Mouse (Mus musculus) bone marrow, adult 2 months (tissue): ENCODE results near the gene Lmntd1. TPM values are rescaled to one million over a fixed set of nuclear protein-coding genes. Genes with fewer than 3 reads are reported as not detected.

Experiments used
- H3K27ac ChIP-seq: fragments of 200-500 bp; 2 replicates; pipeline ENCODE4 v1.5.1; 2012; ENCODE audit warnings: low read depth, mild to moderate bottlenecking, control low read depth, inconsistent platforms, low read length; ENCODE audit not compliant: control insufficient read depth, poor library complexity, insufficient read depth
- H3K4me1 ChIP-seq: fragments of 200-500 bp; 2 replicates; pipeline ENCODE4 v1.6.1; 2011; ENCODE audit warnings: low read length; ENCODE audit not compliant: control insufficient read depth, insufficient read depth
- H3K4me3 ChIP-seq: fragments of 200-500 bp; replicated peaks from 2 replicates; pipeline ENCODE3; 2011; ENCODE audit warnings: mild to moderate bottlenecking, low read depth, low read length, control low read depth; ENCODE audit not compliant: control insufficient read depth
- CTCF ChIP-seq: fragments of 200-500 bp; IDR thresholded peaks from 2 replicates; pipeline ENCODE4 v1.5.1; 2011; ENCODE audit warnings: low read length, control low read depth; ENCODE audit not compliant: control insufficient read depth, insufficient read depth
- POLR2A ChIP-seq: fragments of 200-500 bp; IDR thresholded peaks from 2 replicates; pipeline ENCODE4 v1.6.1; 2011; ENCODE audit warnings: low read depth, mild to moderate bottlenecking, control low read depth, low read length, borderline replicate concordance; ENCODE audit not compliant: control insufficient read depth
- WGBS: fragments of 180-500 bp; shearing (Covaris S2); methylation state at CpG from one replicate; pipeline ENCODE4 v1.1.7; 2018; 5-methylcytosine and 5-hydroxymethylcytosine counted together
- polyA plus RNA-seq: library from polyadenylated mRNA; stranded (reverse); fragments of >200 nt; gene quantifications from 2 replicates; pipeline ENCODE4 v1.2.4, GENCODE M21; 2011; ENCODE audit warnings: low replicate concordance; ENCODE audit not compliant: missing spikeins, insufficient read depth, insufficient read length

The Lmntd1 gene
- polyA plus RNA-seq, 1 experiment = not detected

DNA sequence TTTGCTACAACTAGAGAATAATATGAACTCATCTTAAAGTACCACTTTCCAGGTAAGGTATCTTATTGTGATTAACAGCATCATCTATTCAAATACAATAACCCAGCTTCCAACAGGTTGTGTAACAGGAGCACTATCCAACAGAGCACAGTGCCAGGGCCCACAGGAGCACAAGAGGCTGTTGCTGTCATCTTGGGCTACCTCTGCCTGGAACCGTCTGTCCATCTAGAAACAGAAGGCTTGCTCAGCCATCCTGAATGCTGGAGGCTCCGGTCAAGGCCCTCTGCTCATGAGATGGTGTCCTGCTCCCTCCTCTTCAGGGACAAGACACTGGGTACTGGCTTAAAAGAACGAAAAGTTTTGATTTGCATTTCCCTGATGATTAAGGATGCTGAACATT is 46.3 kb downstream of the Lmntd1 start:
- Histone ChIP-seq H3K4me1 (peaks cover 1% of the 10 kb centered on the region; the same call in 1 of the 2 replicates), H3K27ac (no peak overlapping the region), H3K4me3 (no peak overlapping the region)
- TF ChIP-seq POLR2A (no peak), CTCF (no peak)
- WGBS = 78% methylated on average over 3 of the region's 3 CpGs

DNA sequence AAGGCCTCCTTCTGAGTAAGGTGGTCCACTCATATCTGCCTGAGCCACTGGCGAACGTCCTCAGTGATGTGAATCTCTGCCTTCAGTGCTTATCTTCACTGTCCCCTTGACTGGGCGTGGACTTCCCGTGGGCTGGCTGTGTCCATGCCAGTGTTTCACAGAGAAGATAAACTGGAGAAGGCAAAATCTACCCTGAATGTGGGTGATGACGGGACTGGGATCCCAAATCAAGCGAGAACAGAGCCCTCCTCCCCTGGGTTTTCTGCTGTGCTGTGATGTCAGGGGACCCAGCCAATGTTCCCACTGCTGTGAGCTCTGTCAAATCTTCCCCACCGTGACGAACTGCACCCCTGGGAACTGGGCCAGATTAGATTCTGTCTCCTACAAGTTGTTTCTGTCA is 46.8 kb downstream of the Lmntd1 start:
- Histone ChIP-seq H3K4me1 (peaks cover 1% of the 10 kb centered on the region; the same call in 1 of the 2 replicates), H3K4me3 (no peak overlapping the region), H3K27ac (no peak overlapping the region)
- TF ChIP-seq CTCF (no peak), POLR2A (no peak)
- WGBS = 44% methylated on average over 8 of the region's 8 CpGs

DNA sequence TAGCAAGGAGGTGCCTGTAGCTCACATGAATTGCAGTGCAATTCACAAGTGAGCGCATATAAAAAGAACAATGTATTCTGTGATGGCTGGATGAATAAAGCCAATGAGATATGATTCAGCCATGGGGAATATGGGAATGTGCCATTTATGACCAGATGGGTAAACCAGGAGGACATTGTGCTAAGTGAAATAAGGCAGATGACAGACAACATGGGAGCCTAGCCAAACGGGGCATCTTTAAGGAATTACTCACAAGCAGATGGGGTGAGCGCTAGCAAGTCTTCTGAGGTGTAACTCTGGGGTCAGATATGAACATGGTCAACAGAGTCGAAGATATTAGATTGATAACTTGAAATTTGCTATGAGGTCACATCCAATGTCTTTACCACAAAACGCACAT is 48.5 kb downstream of the Lmntd1 start:
- Histone ChIP-seq H3K27ac (no peak overlapping the region), H3K4me3 (no peak overlapping the region), H3K4me1 (no peaks in the 10 kb centered on the region)
- TF ChIP-seq CTCF = no peak
- no peak for TF ChIP-seq POLR2A
- 83% methylated on average over 5 of the region's 5 CpGs for WGBS

DNA sequence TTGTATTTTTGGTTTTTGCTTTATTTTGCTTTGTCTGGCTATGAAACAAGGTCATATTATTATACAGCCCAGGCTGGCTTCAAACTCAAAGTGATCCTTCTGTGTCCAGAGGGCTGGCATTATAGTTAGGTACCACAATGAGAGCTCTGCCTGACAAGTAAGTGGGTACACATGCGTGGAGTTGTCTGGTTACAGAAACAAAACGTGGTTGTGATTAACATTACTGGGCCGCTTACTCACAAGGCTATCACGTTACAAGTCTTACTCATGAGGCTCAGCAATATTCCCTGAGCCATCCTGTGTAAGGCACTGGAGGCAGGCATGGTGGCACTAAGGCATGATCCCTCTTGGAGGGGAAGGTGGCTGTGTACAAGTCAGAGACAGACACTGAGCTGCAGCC is 49.4 kb downstream of the Lmntd1 start:
- Histone ChIP-seq H3K27ac (no peak overlapping the region), H3K4me1 (no peaks in the 10 kb centered on the region), H3K4me3 (no peak overlapping the region)
- no peak for TF ChIP-seq POLR2A
- TF ChIP-seq CTCF = no peak
- WGBS = 78% methylated on average over 4 of the region's 4 CpGs

DNA sequence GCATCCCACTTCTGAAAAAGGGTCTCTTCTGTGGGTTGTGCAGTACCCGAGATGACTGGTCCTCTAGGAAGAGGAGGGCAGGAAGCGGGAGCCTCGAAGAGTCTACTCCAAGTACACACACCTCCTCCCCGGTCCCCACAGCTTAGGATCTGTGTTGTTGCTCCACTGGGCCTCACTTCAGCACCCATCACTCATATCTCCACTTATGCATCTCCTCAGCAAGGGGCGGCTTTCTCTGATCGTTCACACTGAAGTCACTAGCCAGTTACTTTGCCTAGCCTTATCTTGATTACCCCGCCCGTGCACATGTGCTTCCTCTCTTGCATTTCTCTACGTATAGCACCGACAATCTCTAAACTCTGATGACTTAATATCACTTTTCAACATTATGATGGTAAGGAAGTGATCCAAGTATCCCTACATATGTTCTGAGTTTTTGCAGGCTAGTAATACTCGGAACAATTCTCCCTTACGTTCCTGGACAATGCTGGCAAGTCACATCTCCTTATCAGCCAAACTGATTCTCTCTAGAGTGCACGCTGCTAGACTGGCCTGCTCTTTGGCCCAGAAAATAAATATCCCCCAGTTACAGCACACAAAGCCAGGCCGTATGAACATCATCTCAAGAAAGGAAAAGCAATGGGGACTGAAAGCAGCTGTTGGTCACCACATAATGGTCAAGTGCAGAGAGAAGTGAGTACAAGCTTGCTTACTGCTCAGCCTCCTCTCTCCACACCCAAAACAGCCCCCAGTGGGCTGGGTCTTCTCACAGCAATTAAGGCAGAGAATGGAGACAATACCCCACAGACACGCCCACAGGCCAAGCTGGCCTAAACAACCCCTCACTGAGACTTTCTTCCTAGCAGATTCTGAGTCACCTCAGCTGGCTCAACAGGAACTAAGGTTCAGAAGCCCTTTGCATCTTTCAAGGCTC is 56.8 kb downstream of the Lmntd1 start:
- TF ChIP-seq CTCF (no peak), POLR2A (no peak)
- 50% methylated on average over 15 of the region's 15 CpGs for WGBS

DNA sequence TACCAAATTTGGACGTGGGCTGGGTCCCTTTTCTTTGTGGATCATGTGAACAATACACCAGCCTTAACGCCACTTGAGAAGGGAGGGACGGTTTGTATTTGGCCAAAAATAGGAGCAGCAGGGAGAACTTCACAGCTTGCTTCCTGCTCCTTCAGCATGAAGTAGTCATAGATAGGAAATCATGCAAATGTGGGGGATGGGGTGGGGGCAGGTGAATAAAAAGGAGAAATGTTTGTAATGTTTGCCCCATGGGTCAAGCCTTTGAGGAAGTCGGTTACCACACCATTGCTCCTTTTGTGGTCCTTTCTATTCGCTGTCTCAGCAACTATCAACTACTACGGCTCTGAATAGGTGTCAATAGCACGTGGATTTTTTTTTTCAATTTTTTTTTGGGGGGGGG is 60.9 kb downstream of the Lmntd1 start:
- H3K27ac ChIP-seq = no peak overlapping the region; the same call in 1 of the 2 replicates
- TF ChIP-seq CTCF = no peak
- no peak for TF ChIP-seq POLR2A
- 2% methylated on average over 7 of the region's 7 CpGs for WGBS

More for the DNA sequence above, 56.8 kb downstream of the Lmntd1 start:
- Histone ChIP-seq H3K4me1 (peaks cover 2% of the 10 kb centered on the region; the same call in 1 of the 2 replicates), H3K27ac (no peak overlapping the region), H3K4me3 (no peak overlapping the region)

DNA sequence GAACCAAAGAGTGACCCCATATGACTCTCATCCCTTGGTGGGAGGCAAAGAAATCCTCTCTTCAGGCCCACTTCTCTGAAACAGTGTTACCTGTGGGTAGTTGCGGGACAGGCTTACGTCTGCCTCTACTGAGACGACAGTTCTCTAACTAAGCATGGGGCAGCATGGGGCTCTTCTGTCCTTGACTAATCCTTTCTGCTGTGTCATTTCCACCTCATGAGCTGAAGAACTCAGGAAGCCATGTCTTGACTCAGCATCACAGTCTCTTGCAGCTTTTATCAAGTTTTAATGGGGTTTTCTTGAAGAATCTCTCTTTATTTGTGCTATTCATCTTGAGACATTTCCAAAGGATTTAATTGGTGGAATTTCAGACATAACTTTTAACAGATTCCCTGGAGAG is 61.3 kb downstream of the Lmntd1 start:
- Histone ChIP-seq H3K4me1 (peaks cover 2% of the 10 kb centered on the region; the same call in 1 of the 2 replicates), H3K27ac (no peak overlapping the region), H3K4me3 (no peak overlapping the region)
- TF ChIP-seq CTCF (no peak), POLR2A (no peak)
- WGBS = 30% methylated on average over 3 of the region's 3 CpGs

More for the DNA sequence above, 60.9 kb downstream of the Lmntd1 start:
- no peak overlapping the region for H3K4me3 ChIP-seq
- H3K4me1 ChIP-seq = peaks cover 2% of the 10 kb centered on the region; the same call in 1 of the 2 replicates

DNA sequence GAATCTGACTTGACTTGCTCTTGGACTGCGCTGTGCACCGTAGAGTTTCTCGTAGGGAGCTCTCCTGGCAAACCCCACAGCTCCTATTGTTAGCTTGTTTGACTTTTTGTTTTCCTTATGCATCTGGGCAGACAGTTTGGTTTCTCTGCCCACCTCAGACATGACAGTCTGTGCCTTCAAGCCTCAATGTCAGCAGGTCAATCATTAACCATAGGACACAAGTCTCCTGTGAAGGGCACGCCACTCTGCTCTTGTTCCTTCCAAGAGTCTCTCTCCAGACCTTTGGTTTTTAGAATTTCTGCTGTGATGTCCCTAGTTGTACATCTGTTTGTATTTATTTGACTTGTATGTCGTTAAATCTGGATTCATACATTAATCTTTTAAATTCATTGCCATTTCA is 63.1 kb downstream of the Lmntd1 start:
- TF ChIP-seq CTCF (no peak), POLR2A (no peak)
- 90% methylated on average over 5 of the region's 5 CpGs for WGBS
- H3K27ac ChIP-seq = no peak overlapping the region
- H3K4me1 ChIP-seq = peaks cover 2% of the 10 kb centered on the region; the same call in 1 of the 2 replicates
- H3K4me3 ChIP-seq = no peak overlapping the region

DNA sequence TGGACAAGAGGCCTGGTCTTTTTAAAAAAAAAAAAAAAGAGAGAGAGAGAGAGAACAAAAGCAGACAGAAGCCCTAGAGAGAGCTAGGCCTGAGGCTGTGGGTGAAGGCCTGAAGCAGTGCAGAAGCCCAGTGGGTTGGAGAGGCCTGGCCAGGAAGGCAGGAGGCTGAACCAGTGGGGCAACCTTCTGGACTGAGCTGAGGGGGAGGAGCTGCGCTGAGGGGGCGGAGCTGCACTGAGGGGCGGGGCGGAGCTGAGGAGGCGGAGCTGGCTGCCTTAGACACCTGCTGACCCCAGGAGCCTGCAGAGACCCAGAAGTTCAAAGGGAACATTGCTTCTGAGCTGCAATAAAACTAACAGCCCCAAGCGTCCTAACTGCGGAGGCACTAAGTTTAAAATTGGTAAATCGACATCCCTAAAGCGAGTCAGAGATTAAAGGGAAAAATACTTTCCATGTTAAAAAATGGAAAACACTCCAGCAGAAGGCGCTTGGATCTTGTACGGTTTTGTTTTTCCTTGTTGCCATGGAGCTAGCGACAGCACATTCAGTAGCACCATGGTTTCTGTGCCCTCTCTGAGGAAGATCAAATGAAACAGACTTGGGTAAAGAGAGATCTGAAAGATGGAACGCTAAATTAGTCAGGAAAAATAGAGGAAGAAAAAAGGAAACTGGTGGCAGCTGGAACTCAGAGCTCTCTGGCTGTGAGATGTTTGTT is 68.0 kb downstream of the Lmntd1 start:
- H3K4me3 ChIP-seq = no peak overlapping the region
- TF ChIP-seq POLR2A (no peak), CTCF (no peak)
- H3K27ac ChIP-seq = no peak overlapping the region
- no peaks in the 10 kb centered on the region; the same call in 1 of the 2 replicates for H3K4me1 ChIP-seq
- WGBS = 81% methylated on average over 13 of the region's 13 CpGs
